Mouse (Mus musculus) hindbrain, embryonic 16.5 days (tissue): ENCODE measurements at regions not wholly inside any gene's neighbourhood (a gene's known extent, or its start where the extent isn't known, plus 50 kb on each side); places are given as distances from the start of the nearest gene placed in this dataset.
A peak's percentile ranks its signal among the peaks of the same experiment; 100 is the strongest.

Experiments
- ATAC-seq: fragments of 200-750 bp; cut with Nextera tagmentation; 2 replicates; pipeline ENCODE4 v1.8.0; 2017; ENCODE audit warnings: moderate TSS enrichment, moderate library complexity
- H3K27ac ChIP-seq: fragments of 300-500 bp; sonication (generic); 2 replicates; pipeline ENCODE4 v1.5.1; 2014; ENCODE audit warnings: low read depth, mild to moderate bottlenecking, control low read depth, low read length, moderate library complexity
- H3K27me3 ChIP-seq: fragments of 300-500 bp; sonication (generic); replicated peaks from 2 replicates; pipeline ENCODE4 v1.6.1; 2014; ENCODE audit warnings: low read length; ENCODE audit not compliant: control insufficient read depth, insufficient read depth
- H3K36me3 ChIP-seq: fragments of 300-500 bp; sonication (generic); 2 replicates; pipeline ENCODE4 v1.6.1; 2014; ENCODE audit warnings: mild to moderate bottlenecking, low read length, moderate library complexity, mixed read lengths; ENCODE audit not compliant: control insufficient read depth, insufficient read depth
- H3K4me1 ChIP-seq: fragments of 300-500 bp; sonication (generic); 2 replicates; pipeline ENCODE4 v1.6.1; 2014; ENCODE audit warnings: low read depth, low read length; ENCODE audit not compliant: control insufficient read depth, insufficient read depth
- H3K4me2 ChIP-seq: fragments of 300-500 bp; sonication (generic); 2 replicates; pipeline ENCODE4 v1.6.1; 2014; ENCODE audit warnings: mild to moderate bottlenecking, low read length, control low read depth, moderate library complexity
- H3K4me3 ChIP-seq: fragments of 300-500 bp; sonication (generic); 2 replicates; pipeline ENCODE4 v1.5.1; 2014; ENCODE audit warnings: mild to moderate bottlenecking, low read length, control low read depth, moderate library complexity
- H3K9ac ChIP-seq: fragments of 300-500 bp; sonication (generic); 2 replicates; pipeline ENCODE4 v1.6.1; 2014; ENCODE audit warnings: low read depth, mild to moderate bottlenecking, control low read depth, low read length, moderate library complexity
- H3K9me3 ChIP-seq: fragments of 300-500 bp; sonication (generic); 2 replicates; pipeline ENCODE4 v1.6.1; 2014; ENCODE audit warnings: mild to moderate bottlenecking, low read length, moderate library complexity; ENCODE audit not compliant: control insufficient read depth
- WGBS: fragments of 180-500 bp; shearing (Covaris S2); extraction: QIAGEN DNeasy Blood & Tissue Kit; methylation state at CpG from one replicate; pipeline ENCODE4 v1.1.7; 2014; 5-methylcytosine and 5-hydroxymethylcytosine counted together

DNA sequence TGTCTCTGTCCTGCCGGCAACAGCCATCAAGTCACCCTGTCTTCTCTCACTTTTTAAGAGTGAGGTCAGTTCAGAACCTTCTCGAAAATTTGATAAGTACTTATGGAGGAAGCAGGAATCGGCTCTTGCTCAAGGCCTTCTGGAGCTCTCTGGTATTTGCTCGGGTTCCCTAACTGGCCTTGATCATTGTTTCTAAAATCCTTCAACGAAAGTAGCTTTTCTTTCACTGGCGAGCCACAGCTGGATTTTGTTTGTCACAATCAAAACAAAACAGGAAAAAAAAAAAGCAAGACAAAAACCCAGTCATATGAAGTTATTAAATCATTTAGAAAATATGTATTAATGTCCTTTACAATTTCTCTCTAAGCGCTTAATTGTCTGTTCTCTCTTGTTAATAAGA lies 156.6 kb upstream of the Tex13c2 start:
- no peaks in the 10 kb centered on the region for H3K36me3 ChIP-seq
- no peak overlapping the region for H3K4me2 ChIP-seq
- no peak overlapping the region for H3K4me3 ChIP-seq
- H3K4me1 ChIP-seq: no peaks in the 10 kb centered on the region
- no peak for ATAC-seq
- WGBS: 85% methylated on average over 7 of the region's 7 CpGs
- no peak overlapping the region for H3K27ac ChIP-seq
- H3K27me3 ChIP-seq: no peaks in the 10 kb centered on the region
- H3K9ac ChIP-seq: no peak overlapping the region
- no peaks in the 10 kb centered on the region for H3K9me3 ChIP-seq

DNA sequence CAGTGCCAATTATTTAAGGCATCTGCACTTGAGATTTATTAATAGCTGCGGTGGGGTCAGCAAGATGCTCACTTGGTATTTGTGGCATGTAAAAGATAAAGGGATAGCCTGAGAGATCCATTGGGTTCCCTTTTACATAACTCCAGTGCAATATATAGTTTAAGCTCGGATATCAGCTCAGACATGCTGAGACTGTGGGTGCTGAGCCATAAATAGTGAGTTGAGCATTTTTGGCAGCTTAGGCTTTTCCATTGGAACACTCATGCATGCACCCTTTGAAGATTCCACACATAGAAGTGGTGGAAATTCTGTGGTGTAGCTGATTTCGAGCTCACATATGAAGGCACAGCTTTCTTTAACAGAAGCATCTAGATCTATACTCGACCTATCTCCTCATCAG lies 155.9 kb upstream of the Tex13c2 start:
- H3K27me3 ChIP-seq: no peaks in the 10 kb centered on the region
- no peaks in the 10 kb centered on the region for H3K4me1 ChIP-seq
- no peaks in the 10 kb centered on the region for H3K36me3 ChIP-seq
- no peak overlapping the region for H3K9ac ChIP-seq
- no peak overlapping the region for H3K4me3 ChIP-seq
- no peak for ATAC-seq
- 72% methylated on average over 4 of the region's 4 CpGs for WGBS
- no peaks in the 10 kb centered on the region for H3K9me3 ChIP-seq
- H3K27ac ChIP-seq: no peak overlapping the region
- H3K4me2 ChIP-seq: no peak overlapping the region

- H3K4me2 ChIP-seq: no peak overlapping the region
- H3K27me3 ChIP-seq: no peaks in the 10 kb centered on the region
- no peaks in the 10 kb centered on the region for H3K36me3 ChIP-seq
- H3K9me3 ChIP-seq: no peaks in the 10 kb centered on the region
- WGBS: 88% methylated on average over 2 of the region's 2 CpGs
- H3K27ac ChIP-seq: no peak overlapping the region
- H3K9ac ChIP-seq: no peak overlapping the region
- H3K4me3 ChIP-seq: no peak overlapping the region
- ATAC-seq: no peak
- H3K4me1 ChIP-seq: no peaks in the 10 kb centered on the region
Measured at GRCm38 (mm10) chrX:42334794-42335193, 154.7 kb upstream of the Tex13c2 start.

GRCm38 (mm10) chrX:42336772-42337171 lies 152.7 kb upstream of the Tex13c2 start:
- no peak overlapping the region for H3K27ac ChIP-seq
- H3K4me3 ChIP-seq: no peak overlapping the region
- H3K4me2 ChIP-seq: no peak overlapping the region
- no peaks in the 10 kb centered on the region for H3K9me3 ChIP-seq
- no peaks in the 10 kb centered on the region for H3K27me3 ChIP-seq
- H3K9ac ChIP-seq: no peak overlapping the region
- H3K36me3 ChIP-seq: no peaks in the 10 kb centered on the region
- ATAC-seq: no peak
- 91% methylated on average over 3 of the region's 3 CpGs for WGBS
- H3K4me1 ChIP-seq: no peaks in the 10 kb centered on the region

DNA sequence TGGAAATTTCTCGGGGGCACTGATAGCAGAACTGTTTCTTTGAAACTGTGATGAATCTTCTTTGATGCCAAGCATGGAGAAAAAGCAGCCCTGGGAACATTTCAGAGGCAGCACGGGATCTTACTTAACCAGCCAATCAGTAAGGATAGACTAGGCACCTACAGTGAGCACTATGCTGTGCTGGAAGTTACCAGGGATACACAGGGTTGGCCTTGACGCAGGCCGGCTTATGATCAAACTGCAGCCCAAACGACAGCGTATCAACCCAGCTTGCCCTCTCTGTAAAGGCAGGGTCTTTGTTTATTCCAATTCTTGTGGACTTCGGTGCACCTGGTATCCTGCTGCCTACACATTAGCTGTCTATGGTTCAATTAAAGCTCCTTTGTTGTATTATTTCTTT lies 147.1 kb upstream of the Tex13c2 start:
- Histone ChIP-seq H3K9me3 (no peaks in the 10 kb centered on the region; the same call in 1 of the 2 replicates), H3K36me3 (no peaks in the 10 kb centered on the region), H3K9ac (no peak overlapping the region), H3K4me2 (no peak overlapping the region), H3K27ac (no peak overlapping the region), H3K27me3 (no peaks in the 10 kb centered on the region), H3K4me1 (peaks cover 5% of the 10 kb centered on the region), H3K4me3 (no peak overlapping the region)
- 34% methylated on average over 7 of the region's 7 CpGs for WGBS
- peak; percentile 50; the same call in 1 of the 2 replicates for ATAC-seq

- peak; percentile 83 for ATAC-seq
- Histone ChIP-seq H3K27ac (peak overlapping the region; percentile 44), H3K27me3 (no peaks in the 10 kb centered on the region)
Measured at GRCm38 (mm10) chrX:42342951-42343879, 146.3 kb upstream of the Tex13c2 start.

DNA sequence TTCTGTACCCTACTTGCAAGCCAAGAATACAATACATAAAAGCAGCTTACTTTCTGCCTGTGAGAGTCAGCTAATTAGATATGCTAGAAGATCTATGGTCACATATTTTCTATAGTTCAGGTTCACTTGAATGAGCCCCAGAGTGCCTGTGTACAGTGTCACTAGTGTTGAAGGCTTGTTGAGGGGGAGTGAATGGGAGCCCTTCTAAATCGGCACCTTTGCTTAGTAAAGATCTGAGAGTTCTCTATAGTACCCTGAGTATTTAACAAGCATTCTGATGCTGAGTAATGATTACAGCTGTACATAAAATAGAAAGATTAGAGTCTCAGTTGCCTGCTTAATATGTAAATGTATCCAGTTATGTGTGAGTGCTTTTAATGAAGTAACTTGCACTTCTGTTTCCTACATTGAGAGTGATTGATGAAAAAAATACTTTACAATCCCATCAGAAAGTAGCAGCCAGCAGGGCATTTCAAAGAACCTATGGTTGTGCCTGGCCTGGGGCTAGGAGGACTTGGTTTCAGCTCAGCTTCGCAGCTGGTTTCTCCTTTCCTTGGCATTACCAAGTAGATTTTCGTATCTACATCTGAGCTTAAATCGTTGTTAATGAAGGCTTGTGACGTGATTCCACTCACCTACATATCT lies 136.8 kb upstream of the Tex13c2 start:
- ATAC-seq: no peak
- H3K9me3 ChIP-seq: no peaks in the 10 kb centered on the region
- no peak overlapping the region for H3K4me2 ChIP-seq
- H3K27ac ChIP-seq: no peak overlapping the region
- H3K36me3 ChIP-seq: no peaks in the 10 kb centered on the region
- H3K4me3 ChIP-seq: no peak overlapping the region
- H3K27me3 ChIP-seq: no peaks in the 10 kb centered on the region
- H3K9ac ChIP-seq: no peak overlapping the region
- 62% methylated on average over 5 of the region's 5 CpGs for WGBS
- H3K4me1 ChIP-seq: no peaks in the 10 kb centered on the region

More at GRCm38 (mm10) chrX:42342951-42343879, 146.3 kb upstream of the Tex13c2 start:
- peak overlapping the region; percentile 25 for H3K4me2 ChIP-seq
- H3K4me1 ChIP-seq: peaks cover 5% of the 10 kb centered on the region
- peak overlapping the region; percentile 9; the same call in 1 of the 2 replicates for H3K9ac ChIP-seq
- no peaks in the 10 kb centered on the region for H3K36me3 ChIP-seq
- 19% methylated on average over 16 of the region's 16 CpGs for WGBS
- no peaks in the 10 kb centered on the region; the same call in 1 of the 2 replicates for H3K9me3 ChIP-seq
- no peak overlapping the region for H3K4me3 ChIP-seq

GRCm38 (mm10) chrX:42359381-42360172 lies 129.9 kb upstream of the Tex13c2 start:
- no peak overlapping the region for H3K9ac ChIP-seq
- H3K9me3 ChIP-seq: no peaks in the 10 kb centered on the region
- no peaks in the 10 kb centered on the region; the same call in 1 of the 2 replicates for H3K4me1 ChIP-seq
- WGBS: 26% methylated on average over 12 of the region's 12 CpGs
- no peaks in the 10 kb centered on the region for H3K36me3 ChIP-seq
- H3K4me3 ChIP-seq: no peak overlapping the region
- no peak for ATAC-seq
- H3K27ac ChIP-seq: no peak overlapping the region
- H3K27me3 ChIP-seq: no peaks in the 10 kb centered on the region
- peak overlapping the region; percentile 50 for H3K4me2 ChIP-seq
